8 mouse cellular contexts compared by ENCODE assay signal in the genomic region with DNA sequence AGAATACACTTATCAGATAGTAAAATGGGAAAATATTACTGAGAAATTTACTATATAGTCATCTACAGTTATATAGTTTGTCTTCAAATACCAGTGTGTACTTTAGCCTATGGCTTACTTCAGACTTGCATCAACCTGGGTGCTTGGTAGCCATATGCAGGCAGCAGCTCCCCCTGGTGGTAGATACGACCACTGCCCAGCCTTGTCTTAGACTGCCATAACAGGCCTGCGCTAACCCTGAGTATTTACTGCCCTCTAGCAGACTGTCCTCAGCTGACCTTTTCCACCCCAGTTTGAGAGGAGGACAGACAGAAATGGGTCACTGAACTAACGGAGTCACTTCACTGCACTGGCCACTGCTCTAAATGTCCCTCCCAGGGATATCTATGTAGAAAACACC.
A peak's percentile ranks its signal among the peaks of the same experiment; 100 is the strongest.
DNase-seq lines count a peak whose midpoint lies in the region; ATAC-seq and TF ChIP-seq lines count a peak whose summit lies in the region.

No protein-coding gene starts in this region.

- H3K9me3 ChIP-seq in heart, embryonic 11.5 days (replicated peaks; ENCODE audit: control insufficient read depth, low read length): no peaks in the 10 kb centered on the region
- no peaks in the 10 kb centered on the region for H3K9me3 ChIP-seq in kidney, embryonic 16.5 days (ENCODE audit: low read length)
- H3K9me3 ChIP-seq in liver, embryonic 15.5 days (replicated peaks): no peaks in the 10 kb centered on the region
- H3K9me3 ChIP-seq in neural tube, embryonic 12.5 days: no peaks in the 10 kb centered on the region
- H3K9me3 ChIP-seq in stomach, embryonic 16.5 days (replicated peaks; ENCODE audit: control insufficient read depth, low read length): no peaks in the 10 kb centered on the region

- peak; percentile 66 for TF ChIP-seq CTCF in bone marrow macrophage, adult 2 months (IDR thresholded peaks at IDR 0.05; ENCODE audit: low read depth, low read length)
- peak; percentile 88 for TF ChIP-seq CTCF in embryonic fibroblast, embryonic 13.5 days (IDR thresholded peaks at IDR 0.05; ENCODE audit: borderline replicate concordance, insufficient read depth, low read length)

- H3K4me2 ChIP-seq in heart, embryonic 11.5 days: no peak overlapping the region
- no peak overlapping the region for H3K4me2 ChIP-seq in kidney, embryonic 16.5 days (replicated peaks; ENCODE audit: low read depth, low read length)
- H3K4me2 ChIP-seq in liver, embryonic 15.5 days: no peak overlapping the region
- H3K4me2 ChIP-seq in neural tube, embryonic 12.5 days (replicated peaks): no peak overlapping the region
- no peak overlapping the region for H3K4me2 ChIP-seq in stomach, embryonic 16.5 days (ENCODE audit: low read depth, low read length)

- H3K4me1 ChIP-seq in bone marrow macrophage, adult 2 months (ENCODE audit: control insufficient read depth, insufficient read depth, low read length): no peaks in the 10 kb centered on the region
- peaks cover 5% of the 10 kb centered on the region for H3K4me1 ChIP-seq in embryonic fibroblast, embryonic 13.5 days (ENCODE audit: control insufficient read depth, insufficient read depth, low read length)
- H3K4me1 ChIP-seq in heart, embryonic 11.5 days (ENCODE audit: control insufficient read depth, insufficient read depth, low read length): no peaks in the 10 kb centered on the region
- H3K4me1 ChIP-seq in kidney, embryonic 16.5 days (ENCODE audit: insufficient read depth, low read length): no peaks in the 10 kb centered on the region
- H3K4me1 ChIP-seq in liver, embryonic 15.5 days (replicated peaks): no peaks in the 10 kb centered on the region
- H3K4me1 ChIP-seq in neural tube, embryonic 12.5 days: no peaks in the 10 kb centered on the region
- H3K4me1 ChIP-seq in stomach, embryonic 16.5 days (ENCODE audit: control insufficient read depth, insufficient read depth, low read length): no peaks in the 10 kb centered on the region

- H3K9ac ChIP-seq in heart, embryonic 11.5 days (ENCODE audit: low read depth, low read length): no peak overlapping the region
- no peak overlapping the region for H3K9ac ChIP-seq in kidney, embryonic 16.5 days (replicated peaks; ENCODE audit: low read length)
- no peak overlapping the region for H3K9ac ChIP-seq in liver, embryonic 15.5 days
- no peak overlapping the region for H3K9ac ChIP-seq in neural tube, embryonic 12.5 days
- no peak overlapping the region for H3K9ac ChIP-seq in stomach, embryonic 16.5 days (ENCODE audit: low read length)

- no peak overlapping the region for H3K27ac ChIP-seq in bone marrow macrophage, adult 2 months (ENCODE audit: insufficient read depth, low read depth, low read length)
- H3K27ac ChIP-seq in embryonic fibroblast, embryonic 13.5 days (ENCODE audit: insufficient read depth, low read length): no peak overlapping the region
- no peak overlapping the region for H3K27ac ChIP-seq in heart, embryonic 11.5 days (ENCODE audit: low read depth, low read length)
- no peak overlapping the region for H3K27ac ChIP-seq in kidney, embryonic 16.5 days (ENCODE audit: low read length)
- H3K27ac ChIP-seq in liver, embryonic 15.5 days (replicated peaks): no peak overlapping the region
- no peak overlapping the region for H3K27ac ChIP-seq in neural tube, embryonic 12.5 days
- H3K27ac ChIP-seq in stomach, embryonic 16.5 days (ENCODE audit: low read length): no peak overlapping the region

- peak; percentile 70 for DNase-seq in CD4-positive helper T cell, adult 2 months (ENCODE audit: low read depth, low spot score)

- H3K27me3 ChIP-seq in heart, embryonic 11.5 days (ENCODE audit: control insufficient read depth, insufficient read depth, low read length): no peaks in the 10 kb centered on the region
- H3K27me3 ChIP-seq in kidney, embryonic 16.5 days (ENCODE audit: insufficient read depth, low read length): no peaks in the 10 kb centered on the region
- H3K27me3 ChIP-seq in liver, embryonic 15.5 days: no peaks in the 10 kb centered on the region
- no peaks in the 10 kb centered on the region for H3K27me3 ChIP-seq in neural tube, embryonic 12.5 days (replicated peaks)
- no peaks in the 10 kb centered on the region for H3K27me3 ChIP-seq in stomach, embryonic 16.5 days (ENCODE audit: control insufficient read depth, insufficient read depth, low read length)

- no peaks in the 10 kb centered on the region for H3K36me3 ChIP-seq in heart, embryonic 11.5 days (ENCODE audit: control insufficient read depth, insufficient read depth, low read length)
- H3K36me3 ChIP-seq in kidney, embryonic 16.5 days (ENCODE audit: insufficient read depth, low read length): no peaks in the 10 kb centered on the region
- H3K36me3 ChIP-seq in liver, embryonic 15.5 days (replicated peaks): no peaks in the 10 kb centered on the region
- peaks cover 6% of the 10 kb centered on the region for H3K36me3 ChIP-seq in neural tube, embryonic 12.5 days
- H3K36me3 ChIP-seq in stomach, embryonic 16.5 days (ENCODE audit: control insufficient read depth, insufficient read depth, low read length): no peaks in the 10 kb centered on the region

- ATAC-seq in heart, embryonic 11.5 days (replicated peaks; ENCODE audit: insufficient number of reproducible peaks, low FRiP score, low TSS enrichment): peak; percentile 79
- ATAC-seq in kidney, embryonic 16.5 days (ENCODE audit: low FRiP score, low TSS enrichment): peak; percentile 89
- peak; percentile 84 for ATAC-seq in liver, embryonic 15.5 days (ENCODE audit: insufficient read depth)
- peak; percentile 77; the same call in 1 of the 2 replicates for ATAC-seq in neural tube, embryonic 12.5 days (ENCODE audit: low FRiP score, low read depth)
- peak; percentile 68; the same call in 1 of the 2 replicates for ATAC-seq in stomach, embryonic 16.5 days (ENCODE audit: insufficient read depth, low FRiP score)

- WGBS in heart, embryonic 11.5 days (ENCODE audit: insufficient replicate concordance): 13% methylated on average over 3 of the region's 3 CpGs
- 14% methylated on average over 3 of the region's 3 CpGs for WGBS in kidney, embryonic 16.5 days
- 20% methylated on average over 3 of the region's 3 CpGs for WGBS in liver, embryonic 15.5 days (ENCODE audit: insufficient replicate concordance)
- WGBS in neural tube, embryonic 12.5 days: 18% methylated on average over 3 of the region's 3 CpGs
- WGBS in stomach, embryonic 16.5 days: 27% methylated on average over 3 of the region's 3 CpGs

- TF ChIP-seq POLR2A in bone marrow macrophage, adult 2 months (IDR thresholded peaks at IDR 0.05; ENCODE audit: borderline replicate concordance, low read depth, low read length): no peak
- no peak for TF ChIP-seq POLR2A in embryonic fibroblast, embryonic 13.5 days (IDR thresholded peaks at IDR 0.05; ENCODE audit: low read depth, low read length)

- H3K4me3 ChIP-seq in bone marrow macrophage, adult 2 months (ENCODE audit: insufficient read depth, low read length): no peak overlapping the region
- H3K4me3 ChIP-seq in embryonic fibroblast, embryonic 13.5 days (ENCODE audit: insufficient read depth, low read length): no peak overlapping the region
- H3K4me3 ChIP-seq in heart, embryonic 11.5 days (ENCODE audit: low read depth, low read length): no peak overlapping the region
- no peak overlapping the region for H3K4me3 ChIP-seq in kidney, embryonic 16.5 days (ENCODE audit: low read length)
- H3K4me3 ChIP-seq in liver, embryonic 15.5 days (replicated peaks): no peak overlapping the region
- no peak overlapping the region for H3K4me3 ChIP-seq in neural tube, embryonic 12.5 days
- H3K4me3 ChIP-seq in stomach, embryonic 16.5 days (replicated peaks; ENCODE audit: low read length): no peak overlapping the region
